ENCODE assay signal across 11 mouse cellular contexts in genomic region chr7:101130646-101131045, GRCm38 (mm10).
"Had no signal": no experiment of that assay in that cellular context is flagged by ENCODE, and none has a peak within 500 bp of the region (broad histone marks: within the 10 kb centered on the region; RNA-seq: fewer than 3 reads in every experiment).

No protein-coding gene starts in this region.

- H3K9ac ChIP-seq: hindbrain, embryonic 15.5 days; liver, embryonic 15.5 days; midbrain, embryonic 13.5 days had no signal

- DNase-seq: lung, adult 2 months; lung, postnatal 36 days; right cerebral cortex, postnatal 14 days had no signal

- ATAC-seq: lung, postnatal 0 days; midbrain, embryonic 13.5 days had no signal

- H3K9me3 ChIP-seq: hindbrain, embryonic 15.5 days; limb, embryonic 10.5 days; liver, embryonic 15.5 days; midbrain, embryonic 13.5 days had no signal

- H3K27ac ChIP-seq: hindbrain, embryonic 15.5 days; left cerebral cortex, adult 2 months; limb, embryonic 10.5 days; liver, embryonic 15.5 days; midbrain, embryonic 13.5 days; stomach, postnatal 0 days had no signal

- H3K4me1 ChIP-seq: limb, embryonic 10.5 days had no signal

- H3K36me3 ChIP-seq: liver, embryonic 15.5 days; midbrain, embryonic 13.5 days had no signal

- H3K4me3 ChIP-seq: hindbrain, embryonic 15.5 days; left cerebral cortex, adult 2 months; limb, embryonic 10.5 days; liver, embryonic 15.5 days; midbrain, embryonic 13.5 days had no signal

- H3K27me3 ChIP-seq: hindbrain, embryonic 15.5 days; liver, embryonic 15.5 days; midbrain, embryonic 13.5 days had no signal

- H3K4me2 ChIP-seq: hindbrain, embryonic 15.5 days; liver, embryonic 11.5 days; liver, embryonic 15.5 days; midbrain, embryonic 13.5 days had no signal
